Mouse (Mus musculus) CH12.LX (cell line): ENCODE measurements around the gene Slc22a5. TPM values are rescaled to one million over a fixed set of nuclear protein-coding genes. Genes with fewer than 3 reads are reported as not detected.

Source experiments
- DNase-seq: peaks from one replicate; pipeline ENCODE4 v3.0.0-alpha.2; 2013; ENCODE audit errors: extremely low read depth
- H3K27ac ChIP-seq: 2 replicates; pipeline ENCODE4 v1.5.1; 2012; ENCODE audit warnings: low read depth, mild to moderate bottlenecking, control low read depth, moderate library complexity; ENCODE audit not compliant: insufficient read depth
- H3K27me3 ChIP-seq: replicated peaks from 2 replicates; pipeline ENCODE3; 2012; ENCODE audit warnings: inconsistent platforms
- H3K36me3 ChIP-seq, 2 experiments: replicated peaks in 1 of 2; 2 replicates each; pipeline versions ENCODE3 to v1.6.1; 2012; ENCODE audit warnings: inconsistent platforms in 1 of 2, low read length in 1 of 2, mild to moderate bottlenecking in 1 of 2, mixed read lengths in 1 of 2, moderate library complexity in 1 of 2; ENCODE audit not compliant: control insufficient read depth in 1 of 2, insufficient read depth in 1 of 2
- H3K4me1 ChIP-seq, 2 experiments: 2 replicates each; pipeline ENCODE4 v1.6.1; 2012; ENCODE audit warnings: inconsistent platforms in 1 of 2, moderate library complexity in 1 of 2; ENCODE audit not compliant: insufficient read depth in 2 of 2, control insufficient read depth in 1 of 2
- H3K4me2 ChIP-seq: 2 replicates; pipeline ENCODE4 v1.6.1; 2012; ENCODE audit warnings: low read depth, mild to moderate bottlenecking, control low read depth; ENCODE audit not compliant: poor library complexity, insufficient read depth, severe bottlenecking
- H3K4me3 ChIP-seq, 3 experiments: fragments of 150-350 bp in 1 of 3; sonication (generic) in 1 of 3; replicated peaks in 1 of 3; 2 replicates each; pipeline versions ENCODE3 to v1.5.1; 2011 to 2012; ENCODE audit warnings: low read depth in 2 of 3, low read length in 2 of 3, mild to moderate bottlenecking in 2 of 3, moderate library complexity in 2 of 3, control low read depth in 1 of 3, improper control_type of control experiment in 1 of 3, inconsistent platforms in 1 of 3, mixed read lengths in 1 of 3; ENCODE audit not compliant: poor library complexity in 1 of 3
- H3K79me2 ChIP-seq: replicated peaks from 2 replicates; pipeline ENCODE4 v1.6.1; 2012; ENCODE audit warnings: mild to moderate bottlenecking, moderate library complexity; ENCODE audit not compliant: control insufficient read depth, poor library complexity, insufficient read depth, severe bottlenecking; ENCODE audit errors: extremely low read depth
- H3K9ac ChIP-seq: 2 replicates; pipeline ENCODE4 v1.6.1; 2012; ENCODE audit warnings: low read depth, mild to moderate bottlenecking, control low read depth, moderate library complexity; ENCODE audit not compliant: insufficient read depth
- H3K9me3 ChIP-seq: replicated peaks from 2 replicates; pipeline ENCODE3; 2012; ENCODE audit warnings: low read length, inconsistent platforms, mixed read lengths
- BHLHE40 ChIP-seq: IDR thresholded peaks from 2 replicates; pipeline ENCODE4 v1.6.1; 2011; ENCODE audit warnings: mild to moderate bottlenecking, low read depth, low read length, improper control_type of control experiment
- CHD1 ChIP-seq: IDR thresholded peaks from 2 replicates; pipeline ENCODE4 v1.6.1; 2012; ENCODE audit warnings: low read depth, low read length, improper control_type of control experiment, inconsistent platforms
- CHD2 ChIP-seq: IDR thresholded peaks from 2 replicates; pipeline ENCODE4 v1.6.1; 2011; ENCODE audit warnings: low read length, improper control_type of control experiment
- CTCF ChIP-seq, 2 experiments: IDR thresholded peaks in 1 of 2; conservative IDR thresholded peaks in 1 of 2; 2 replicates each; pipeline ENCODE4 v1.5.1; 2011 to 2012; ENCODE audit warnings: low read depth in 2 of 2, low read length in 2 of 2, improper control_type of control experiment in 1 of 2, inconsistent platforms in 1 of 2, mild to moderate bottlenecking in 1 of 2, moderate library complexity in 1 of 2
- E2F4 ChIP-seq: IDR thresholded peaks from 2 replicates; pipeline ENCODE4 v1.6.1; 2011; ENCODE audit warnings: low read depth, low read length, improper control_type of control experiment; ENCODE audit not compliant: insufficient replicate concordance
- EP300 ChIP-seq: IDR thresholded peaks from 2 replicates; pipeline ENCODE4 v1.6.1; 2011; ENCODE audit warnings: low read length, improper control_type of control experiment
- ETS1 ChIP-seq: conservative IDR thresholded peaks from 2 replicates; pipeline ENCODE4 v1.6.1; 2012; ENCODE audit warnings: low read depth, mild to moderate bottlenecking, inconsistent platforms, low read length, improper control_type of control experiment, moderate library complexity
- IRF4 ChIP-seq: IDR thresholded peaks from 2 replicates; pipeline ENCODE4 v1.6.1; 2014; ENCODE audit warnings: low read depth, mild to moderate bottlenecking, inconsistent platforms, low read length, improper control_type of control experiment
- JUN ChIP-seq: IDR thresholded peaks from 2 replicates; pipeline ENCODE4 v1.6.1; 2011; ENCODE audit warnings: low read depth, mild to moderate bottlenecking, low read length, improper control_type of control experiment, moderate library complexity; ENCODE audit not compliant: insufficient read depth
- MAFK ChIP-seq: IDR thresholded peaks from 2 replicates; pipeline ENCODE4 v1.6.1; 2011; ENCODE audit warnings: low read length, improper control_type of control experiment; ENCODE audit not compliant: insufficient replicate concordance
- MAX ChIP-seq: IDR thresholded peaks from 2 replicates; pipeline ENCODE4 v1.6.1; 2011; ENCODE audit warnings: low read length, improper control_type of control experiment
- MAZ ChIP-seq: IDR thresholded peaks from 2 replicates; pipeline ENCODE4 v1.6.1; 2012; ENCODE audit warnings: low read depth, mild to moderate bottlenecking, inconsistent platforms, low read length, improper control_type of control experiment, moderate library complexity
- MEF2A ChIP-seq: IDR thresholded peaks from 2 replicates; pipeline ENCODE4 v1.6.1; 2014; ENCODE audit warnings: low read depth, mild to moderate bottlenecking, inconsistent platforms, low read length, improper control_type of control experiment, borderline replicate concordance
- MXI1 ChIP-seq: IDR thresholded peaks from 2 replicates; pipeline ENCODE4 v1.6.1; 2011; ENCODE audit warnings: mild to moderate bottlenecking, low read depth, low read length, improper control_type of control experiment
- MYC ChIP-seq: IDR thresholded peaks from 2 replicates; pipeline ENCODE4 v1.6.1; 2011; ENCODE audit warnings: low read depth, mild to moderate bottlenecking, improper control_type of control experiment, low read length
- NELFE ChIP-seq: IDR thresholded peaks from 2 replicates; pipeline ENCODE4 v1.6.1; 2011; ENCODE audit warnings: low read depth, low read length, improper control_type of control experiment
- NRF1 ChIP-seq: IDR thresholded peaks from 2 replicates; pipeline ENCODE4 v1.6.1; 2014; ENCODE audit warnings: low read depth, mild to moderate bottlenecking, inconsistent platforms, low read length, improper control_type of control experiment, moderate library complexity
- PAX5 ChIP-seq: IDR thresholded peaks from 2 replicates; pipeline ENCODE4 v1.6.1; 2012; ENCODE audit warnings: low read length, inconsistent platforms, mixed read lengths
- POLR2A ChIP-seq: IDR thresholded peaks from 2 replicates; pipeline ENCODE4 v1.6.1; 2011; ENCODE audit warnings: low read depth, mild to moderate bottlenecking, improper control_type of control experiment, low read length
- RAD21 ChIP-seq: IDR thresholded peaks from 2 replicates; pipeline ENCODE4 v1.6.1; 2011; ENCODE audit warnings: low read depth, mild to moderate bottlenecking, low read length, improper control_type of control experiment, moderate library complexity
- RCOR1 ChIP-seq: conservative IDR thresholded peaks from 2 replicates; pipeline ENCODE4 v1.6.1; 2012; ENCODE audit warnings: low read depth, mild to moderate bottlenecking, inconsistent platforms, low read length, improper control_type of control experiment
- SIN3A ChIP-seq: IDR thresholded peaks from 2 replicates; pipeline ENCODE4 v1.6.1; 2012; ENCODE audit warnings: low read length, improper control_type of control experiment, inconsistent platforms
- SMC3 ChIP-seq: IDR thresholded peaks from 2 replicates; pipeline ENCODE4 v1.6.1; 2011; ENCODE audit warnings: low read depth, low read length, improper control_type of control experiment
- TCF12 ChIP-seq: IDR thresholded peaks from 2 replicates; pipeline ENCODE4 v1.6.1; 2014; ENCODE audit warnings: low read depth, mild to moderate bottlenecking, inconsistent platforms, low read length, improper control_type of control experiment
- UBTF ChIP-seq: IDR thresholded peaks from 2 replicates; pipeline ENCODE4 v1.6.1; 2012; ENCODE audit warnings: low read depth, mild to moderate bottlenecking, inconsistent platforms, low read length, improper control_type of control experiment, moderate library complexity
- USF1 ChIP-seq: IDR thresholded peaks from 2 replicates; pipeline ENCODE4 v1.6.1; 2014; ENCODE audit warnings: low read depth, mild to moderate bottlenecking, inconsistent platforms, low read length, improper control_type of control experiment
- USF2 ChIP-seq: conservative IDR thresholded peaks from 2 replicates; pipeline ENCODE4 v1.6.1; 2011; ENCODE audit warnings: low read depth, low read length, improper control_type of control experiment
- ZC3H11A ChIP-seq: IDR thresholded peaks from 2 replicates; pipeline ENCODE4 v1.6.1; 2012; ENCODE audit warnings: low read depth, mild to moderate bottlenecking, inconsistent platforms, low read length, improper control_type of control experiment
- ZKSCAN1 ChIP-seq: IDR thresholded peaks from 2 replicates; pipeline ENCODE4 v1.6.1; 2012; ENCODE audit warnings: low read depth, inconsistent platforms, low read length, improper control_type of control experiment, borderline replicate concordance
- ZMIZ1 ChIP-seq: IDR thresholded peaks from 2 replicates; pipeline ENCODE4 v1.6.1; 2012; ENCODE audit warnings: low read depth, mild to moderate bottlenecking, inconsistent platforms, low read length, improper control_type of control experiment
- dilution Hi-C: fragments of 300-500 bp; cut with MboI; formaldehyde crosslinking; loops from 2 replicates; pipeline ENCODE4 v1.14.3; 2020; ENCODE audit warnings: low sequenced_read_pairs; ENCODE audit not compliant: extremely low pct_unique_long_range_greater_than_20kb, extremely low pct_ligation_motif_present
- in situ Hi-C: fragments of 300-500 bp; cut with MboI; formaldehyde crosslinking; loops from 3 replicates; pipeline ENCODE4 v1.14.3; 2019; ENCODE audit warnings: low sequenced_read_pairs, low pct_ligation_motif_present, low pct_unique_long_range_greater_than_20kb, mixed read lengths
- polyA plus RNA-seq: library from polyadenylated mRNA; unstranded; fragments of >175 nt; gene quantifications from 2 replicates; pipeline ENCODE4 v1.2.1, GENCODE M21; 2012; ENCODE audit warnings: low read depth; ENCODE audit not compliant: insufficient read length
- total RNA-seq, 2 experiments: library from RNA; depleted of rRNA; stranded (reverse); fragments of 300-350 nt in 1 of 2; fragments of >200 nt in 1 of 2; gene quantifications; 2 replicates each; pipeline ENCODE4 v1.2.3; 2012 to 2014

Gene Slc22a5
- total and polyA plus RNA-seq, 3 experiments, result 5.6 to 6.7 (median 6.2) TPM

GRCm38 (mm10) chr11:53821945-53822338 is 69.5 kb downstream of the Slc22a5 start:
- peak overlapping the region; percentile 84; the same call in 1 of the 2 replicates for H3K4me2 ChIP-seq
- dilution Hi-C loops, result no loop called here
- in situ Hi-C loops, result no loop called here

GRCm38 (mm10) chr11:53821230-53821944 is 70.1 kb downstream of the Slc22a5 start:
- Histone ChIP-seq H3K79me2 (no peaks in the 10 kb centered on the region), H3K27ac (peak overlapping the region; percentile 100), H3K9ac (peak overlapping the region; percentile 54), H3K36me3 (no peaks in the 10 kb centered on the region), H3K27me3 (no peaks in the 10 kb centered on the region), H3K4me2 (peak overlapping the region; percentile 84), H3K9me3 (no peaks in the 10 kb centered on the region), H3K4me3 (peak overlapping the region in 2 of 3 experiments; percentile 2 to 65), H3K4me1 (peaks cover 52 to 87% of the 10 kb centered on the region in 2 experiments)
- in situ Hi-C loops (no loop called here), dilution Hi-C loops (no loop called here)
- peak; percentile 31 for DNase-seq
- no peak for TF ChIP-seq ZKSCAN1
- peak; percentile 96 for TF ChIP-seq MAX
- 0 out of 2 replicates have a peak, but pooled peaks have one; percentile 34 for TF ChIP-seq RCOR1
- no peak for TF ChIP-seq MAFK
- peak; percentile 89 for TF ChIP-seq MYC
- no peak for TF ChIP-seq CTCF (conservative IDR thresholded peaks at IDR 0.05 in 1 of 2, IDR thresholded peaks at IDR 0.05 in 1 of 2; ENCODE audit: low read depth in 2 of 2, low read length in 2 of 2)
- TF ChIP-seq ZMIZ1, result no peak
- TF ChIP-seq USF1, result peak; percentile 56
- peak; percentile 93 for TF ChIP-seq BHLHE40
- TF ChIP-seq UBTF, result no peak
- TF ChIP-seq NRF1, result peak; percentile 45
- no peak for TF ChIP-seq E2F4
- TF ChIP-seq CHD1, result no peak; the same call in 1 of the 2 replicates
- TF ChIP-seq TCF12, result peak; percentile 13; the same call in 1 of the 2 replicates
- no peak for TF ChIP-seq EP300
- TF ChIP-seq PAX5, result no peak
- 0 out of 2 replicates have a peak, but pooled peaks have one; percentile 2 for TF ChIP-seq IRF4
- TF ChIP-seq ETS1, result peak; percentile 63
- TF ChIP-seq SMC3, result no peak
- no peak; the same call in 1 of the 2 replicates for TF ChIP-seq MAZ
- TF ChIP-seq NELFE, result no peak
- TF ChIP-seq JUN, result no peak
- no peak for TF ChIP-seq USF2
- no peak for TF ChIP-seq RAD21
- peak; percentile 85; the same call in 1 of the 2 replicates for TF ChIP-seq SIN3A
- TF ChIP-seq MXI1, result peak; percentile 98
- 0 out of 2 replicates have a peak, but pooled peaks have one; percentile 3 for TF ChIP-seq CHD2
- TF ChIP-seq MEF2A, result 0 out of 2 replicates have a peak, but pooled peaks have one; percentile 29
- no peak for TF ChIP-seq ZC3H11A
- TF ChIP-seq POLR2A, result no peak

More at GRCm38 (mm10) chr11:53821945-53822338, 69.5 kb downstream of the Slc22a5 start:
- no peaks in the 10 kb centered on the region for H3K9me3 ChIP-seq
- no peaks in the 10 kb centered on the region for H3K79me2 ChIP-seq
- H3K27me3 ChIP-seq, result no peaks in the 10 kb centered on the region
- TF ChIP-seq CHD2 (peak; percentile 88), MEF2A (no peak), ETS1 (0 out of 2 replicates have a peak, but pooled peaks have one; percentile 4), TCF12 (0 out of 2 replicates have a peak, but pooled peaks have one; percentile 12)
- DNase-seq, result peak; percentile 43
- peak overlapping the region; percentile 100 for H3K27ac ChIP-seq
- H3K4me3 ChIP-seq, result no peak overlapping the region
- peak overlapping the region; percentile 54 for H3K9ac ChIP-seq
- H3K36me3 ChIP-seq, result no peaks in the 10 kb centered on the region
- H3K4me1 ChIP-seq, result peaks cover 51 to 85% of the 10 kb centered on the region in 2 experiments
